ENCODE assay signal across 8 mouse cellular contexts in the genomic region with DNA sequence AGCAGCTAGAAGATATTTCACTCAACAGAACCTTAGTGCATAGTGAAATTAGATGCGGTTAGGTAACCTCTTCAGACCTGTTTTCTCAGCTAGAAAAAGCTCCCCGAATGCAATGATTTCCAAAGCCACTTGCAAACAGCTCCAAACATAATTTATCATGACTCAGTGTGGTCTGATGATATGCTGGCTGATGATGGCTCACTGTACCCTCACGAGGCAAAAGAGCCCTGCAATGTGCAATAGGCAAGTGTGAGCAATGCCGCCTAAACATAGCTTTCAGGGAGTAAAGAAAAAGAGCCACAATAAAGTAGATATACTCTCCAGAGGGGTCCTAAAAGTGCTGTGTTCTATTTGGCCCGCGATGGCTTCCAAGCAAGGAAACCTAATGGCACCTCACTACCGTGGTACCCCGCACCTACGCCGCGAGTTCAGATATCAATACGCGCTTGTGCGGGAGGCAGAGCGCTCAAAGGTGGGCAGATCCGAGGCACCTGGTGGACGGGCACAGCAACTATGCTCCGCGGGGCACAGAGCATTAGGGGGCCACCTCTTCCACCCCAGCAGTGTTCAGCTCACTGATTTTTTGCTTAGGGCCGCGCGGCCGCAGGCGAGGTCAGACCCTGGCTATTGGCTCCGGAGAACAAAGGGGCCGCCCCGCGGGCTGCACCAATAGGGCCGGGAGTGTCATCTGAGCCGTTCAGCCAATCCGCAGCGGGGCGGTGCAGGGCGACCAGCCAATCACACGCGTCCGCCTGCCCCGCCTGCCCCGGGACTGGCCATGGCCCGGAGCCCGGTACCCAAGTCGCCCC. TPM values are rescaled to one million over a fixed set of nuclear protein-coding genes. Genes with fewer than 3 reads are reported as not detected.
DNase-seq lines count a peak whose midpoint lies in the region; ATAC-seq and TF ChIP-seq lines count a peak whose summit lies in the region.

A gene (plus strand): TSS at position 793 of the 809 bp plus-strand sequence.

- H3K9me3 ChIP-seq in heart, embryonic 14.5 days (ENCODE audit: control insufficient read depth, low read length) = peaks cover 16% of the 10 kb centered on the region
- 0 out of 2 replicates have a peak, but pooled peaks cover 7% of the 10 kb centered on the region for H3K9me3 ChIP-seq in liver, embryonic 12.5 days (replicated peaks)

- peak within 1 kb of the TSS; percentile 62 for H3ac ChIP-seq in C2C12 (ENCODE audit: control insufficient read depth, insufficient read length, low read depth)

- H3K79me2 ChIP-seq in C2C12 (ENCODE audit: control insufficient read depth, insufficient read depth) = peaks cover 15% of the 10 kb centered on the region

- H3K4me2 ChIP-seq in heart, embryonic 14.5 days (ENCODE audit: low read length) = peak within 1 kb of the TSS; percentile 92
- H3K4me2 ChIP-seq in liver, embryonic 12.5 days = peak within 1 kb of the TSS; percentile 96

- peak within 1 kb of the TSS; percentile 80 to 84 for H3K27ac ChIP-seq in heart, embryonic 14.5 days (replicated peaks in 1 of 2; ENCODE audit: control insufficient read depth in 1 of 2, insufficient read depth in 1 of 2, low read depth in 2 of 2, low read length in 2 of 2)
- peak within 1 kb of the TSS; percentile 69 for H3K27ac ChIP-seq in liver, embryonic 12.5 days

- H3K79me3 ChIP-seq in C2C12 (ENCODE audit: low read depth) = peaks cover 3% of the 10 kb centered on the region

- DNase-seq in c-Kit-negative CD71-positive TER-119-positive erythroid progenitor cells, embryonic 14.5 days (ENCODE audit: low read depth, low spot score) = peak; percentile 67
- DNase-seq in fibroblast of lung, adult 2 months (ENCODE audit: low read depth) = peak; percentile 83
- peak; percentile 98 for DNase-seq in kidney, postnatal 10 days
- peak; percentile 92 for DNase-seq in naive thymus-derived CD4-positive, alpha-beta T cell, adult 2 months (ENCODE audit: low read depth)
- peak; percentile 93 for DNase-seq in splenic B cell, adult 2 months (ENCODE audit: low read depth, low spot score)

- WGBS in heart, embryonic 14.5 days = 5% methylated on average over 42 of the region's 42 CpGs
- 5% methylated on average over 42 of the region's 42 CpGs for WGBS in liver, embryonic 12.5 days (ENCODE audit: insufficient replicate concordance)

- peaks cover 0 to 11% of the 10 kb centered on the region in 2 experiments; a peak in 1 of 4 replicates for H3K4me1 ChIP-seq in heart, embryonic 14.5 days (ENCODE audit: control insufficient read depth in 2 of 2, insufficient read depth in 2 of 2, low read length in 2 of 2)
- H3K4me1 ChIP-seq in liver, embryonic 12.5 days = peaks cover 22% of the 10 kb centered on the region

- no peaks in the 10 kb centered on the region for H3K27me3 ChIP-seq in C2C12 (ENCODE audit: control insufficient read depth, insufficient read depth, insufficient read length)
- no peaks in the 10 kb centered on the region for H3K27me3 ChIP-seq in heart, embryonic 14.5 days (ENCODE audit: control insufficient read depth, insufficient read depth, low read length)
- H3K27me3 ChIP-seq in liver, embryonic 12.5 days (replicated peaks) = no peaks in the 10 kb centered on the region
- H3K27me3 ChIP-seq in splenic B cell, adult 2 months (ENCODE audit: control insufficient read depth, insufficient read depth, low read length, poor library complexity, severe bottlenecking) = no peaks in the 10 kb centered on the region

- peak within 1 kb of the TSS; percentile 55 for H3K4me3 ChIP-seq in C2C12 (ENCODE audit: insufficient read depth, poor library complexity, severe bottlenecking)
- H3K4me3 ChIP-seq in heart, embryonic 14.5 days (ENCODE audit: control insufficient read depth in 1 of 2, insufficient read depth in 1 of 2, low read depth in 1 of 2, low read length in 2 of 2) = peak within 1 kb of the TSS; percentile 80 to 81
- peak within 1 kb of the TSS; percentile 71 for H3K4me3 ChIP-seq in liver, embryonic 12.5 days

- peak within 1 kb of the TSS; percentile 88 for H3K9ac ChIP-seq in heart, embryonic 14.5 days (ENCODE audit: low read length)
- peak within 1 kb of the TSS; percentile 75 for H3K9ac ChIP-seq in liver, embryonic 12.5 days

- peaks cover 23% of the 10 kb centered on the region for H3K36me3 ChIP-seq in C2C12 (ENCODE audit: control insufficient read depth, insufficient read depth)
- peaks cover 42% of the 10 kb centered on the region for H3K36me3 ChIP-seq in heart, embryonic 14.5 days (ENCODE audit: control insufficient read depth, insufficient read depth, low read length)
- H3K36me3 ChIP-seq in liver, embryonic 12.5 days = peaks cover 36% of the 10 kb centered on the region
- no peaks in the 10 kb centered on the region for H3K36me3 ChIP-seq in splenic B cell, adult 2 months (ENCODE audit: control insufficient read depth, insufficient read depth, low read length, poor library complexity, severe bottlenecking)

- TF ChIP-seq CTCF in C2C12 (IDR thresholded peaks at IDR 0.05; ENCODE audit: control insufficient read depth, insufficient read depth, insufficient read length) = no peak

- peak; percentile 99 for ATAC-seq in heart, embryonic 14.5 days (ENCODE audit: insufficient number of reproducible peaks, insufficient read depth, low FRiP score, low read depth)
- peak; percentile 98 for ATAC-seq in liver, embryonic 12.5 days

TF ChIP-seq in C2C12, 6 proteins besides CTCF, POLR2A, EP300 and RAD21:
- TF ChIP-seq MAX (IDR thresholded peaks at IDR 0.05) = no peak
- no peak for TF ChIP-seq CEBPB (IDR thresholded peaks at IDR 0.05; ENCODE audit: low read depth)
- no peak for TF ChIP-seq MYOD1 (IDR thresholded peaks at IDR 0.05; ENCODE audit: control insufficient read depth, insufficient read length, low read depth)
- TF ChIP-seq USF1 (IDR thresholded peaks at IDR 0.05; ENCODE audit: low read depth) = peak; percentile 7

RNA-seq across cellular contexts. Expression of the gene that starts here (rescaled TPM):
- 1.8 TPM for polyA plus RNA-seq in C2C12 (2012; fragmentation: generic; extraction: Trizol)
- 5.4 and 6.3 TPM in 2 replicates for polyA plus RNA-seq in heart, embryonic 14.5 days (2014; fragmentation: Nextera tagmentation; extraction: Ambion mirVana)
- polyA plus RNA-seq in liver, embryonic 12.5 days (2016; fragmentation: Nextera tagmentation; extraction: Ambion mirVana) = 2.0 and 2.2 TPM in 2 replicates

Comparison
In these comparisons a context has a peak if more than half of its experiments do, and no peak if none do; other contexts are left out.
1. Peak in every context shown above with its lines: DNase-seq, ATAC-seq, H3K4me3 ChIP-seq and H3K27ac ChIP-seq.